Mouse (Mus musculus) hindbrain, embryonic 15.5 days (tissue): ENCODE measurements at regions not wholly inside any gene's neighbourhood (a gene's known extent, or its start where the extent isn't known, plus 50 kb on each side); places are given as distances from the start of the nearest gene placed in this dataset.

Experiments used
- ATAC-seq: fragments of 200-750 bp; cut with Nextera tagmentation; 2 replicates; pipeline ENCODE4 v1.8.0; 2017; ENCODE audit warnings: low read depth, moderate number of reproducible peaks, moderate TSS enrichment; ENCODE audit not compliant: low FRiP score
- H3K27ac ChIP-seq: fragments of 300-500 bp; sonication (generic); replicated peaks from 2 replicates; pipeline ENCODE4 v1.5.1; 2015; ENCODE audit warnings: mild to moderate bottlenecking, inconsistent platforms
- H3K27me3 ChIP-seq: fragments of 300-500 bp; sonication (generic); 2 replicates; pipeline ENCODE4 v1.6.1; 2015; ENCODE audit warnings: control low read depth, inconsistent platforms
- H3K36me3 ChIP-seq: fragments of 300-500 bp; sonication (generic); 2 replicates; pipeline ENCODE4 v1.6.1; 2015; ENCODE audit warnings: control low read depth, inconsistent platforms
- H3K4me1 ChIP-seq: fragments of 300-500 bp; sonication (generic); replicated peaks from 2 replicates; pipeline ENCODE4 v1.6.1; 2015; ENCODE audit warnings: control low read depth, inconsistent platforms
- H3K4me2 ChIP-seq: fragments of 300-500 bp; sonication (generic); 2 replicates; pipeline ENCODE4 v1.6.1; 2015; ENCODE audit warnings: moderate library complexity, mild to moderate bottlenecking, inconsistent platforms
- H3K4me3 ChIP-seq: fragments of 300-500 bp; sonication (generic); 2 replicates; pipeline ENCODE4 v1.5.1; 2015; ENCODE audit warnings: mild to moderate bottlenecking, inconsistent platforms
- H3K9ac ChIP-seq: fragments of 300-500 bp; sonication (generic); 2 replicates; pipeline ENCODE4 v1.6.1; 2015; ENCODE audit warnings: inconsistent platforms
- H3K9me3 ChIP-seq: fragments of 300-500 bp; sonication (generic); 2 replicates; pipeline ENCODE4 v1.6.1; 2016; ENCODE audit warnings: control low read depth, inconsistent platforms
- WGBS: fragments of 180-500 bp; shearing (Covaris S2); methylation state at CpG from one replicate; pipeline ENCODE4 v1.1.7; 2015; 5-methylcytosine and 5-hydroxymethylcytosine counted together

DNA sequence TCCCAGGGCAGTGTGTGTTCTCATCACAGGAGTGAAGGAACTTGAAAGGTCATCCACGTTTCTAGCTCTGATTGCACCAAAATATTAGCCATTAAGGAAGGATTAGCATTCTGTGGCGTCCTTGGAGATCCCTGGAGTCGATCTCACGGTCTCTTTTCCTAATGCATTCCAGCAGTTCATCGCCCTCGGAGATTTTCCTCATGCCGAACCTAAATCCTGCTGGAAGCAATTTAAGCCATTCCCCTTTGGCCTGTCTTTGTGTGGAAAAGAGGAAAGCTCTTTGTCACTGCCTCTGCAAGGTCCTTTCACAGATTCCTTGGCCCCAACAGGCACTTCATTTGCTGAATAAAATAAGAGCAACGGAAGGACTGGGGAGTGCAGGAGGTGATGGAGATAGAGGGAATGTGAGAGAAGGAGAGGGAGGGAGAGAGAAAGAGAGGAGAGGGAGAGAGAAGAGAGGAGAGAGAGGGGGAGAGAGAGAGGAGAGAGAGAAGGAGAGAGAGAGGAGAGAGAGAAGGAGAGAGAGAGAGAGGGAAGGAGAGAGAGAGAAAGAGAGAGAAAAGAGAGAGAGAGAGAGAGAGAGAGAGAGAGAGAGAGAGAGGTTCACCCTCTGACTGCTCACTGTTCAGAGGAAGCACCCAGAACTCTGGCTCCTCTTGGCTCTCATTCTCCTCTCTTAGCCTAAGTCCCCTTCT lies 177.2 kb upstream of the Zfp462 start:
- H3K4me3 ChIP-seq: no peak overlapping the region
- H3K36me3 ChIP-seq: no peaks in the 10 kb centered on the region
- ATAC-seq: no peak
- 22% methylated on average over 8 of the region's 8 CpGs for WGBS
- H3K27me3 ChIP-seq: no peaks in the 10 kb centered on the region
- H3K4me2 ChIP-seq: no peak overlapping the region
- no peaks in the 10 kb centered on the region for H3K9me3 ChIP-seq
- H3K9ac ChIP-seq: no peak overlapping the region
- H3K4me1 ChIP-seq: peaks cover 2% of the 10 kb centered on the region; the same call in 1 of the 2 replicates
- H3K27ac ChIP-seq: no peak overlapping the region

DNA sequence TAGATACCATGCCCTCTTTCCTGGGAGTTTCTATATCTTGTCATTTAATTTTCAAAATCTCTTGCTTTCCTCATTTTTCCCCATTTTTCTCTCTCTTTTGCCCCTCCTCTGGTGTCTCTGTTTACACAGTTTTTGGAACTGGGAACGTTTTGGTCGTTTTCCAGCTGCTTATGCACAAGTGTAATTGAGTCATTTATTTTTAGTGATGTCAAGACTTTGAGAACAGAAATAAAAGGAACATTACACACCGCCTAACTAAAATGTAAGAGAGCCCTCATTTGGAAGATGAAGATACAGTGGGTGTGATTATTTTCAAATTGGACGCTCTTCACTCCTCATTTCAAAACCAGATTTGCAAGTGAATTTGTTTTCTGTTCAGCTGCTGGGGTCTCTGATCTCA lies 176.0 kb upstream of the Zfp462 start:
- H3K4me1 ChIP-seq: peaks cover 2% of the 10 kb centered on the region; the same call in 1 of the 2 replicates
- no peaks in the 10 kb centered on the region for H3K9me3 ChIP-seq
- no peaks in the 10 kb centered on the region for H3K36me3 ChIP-seq
- no peak overlapping the region for H3K4me3 ChIP-seq
- no peak overlapping the region for H3K4me2 ChIP-seq
- no peak overlapping the region for H3K9ac ChIP-seq
- no peaks in the 10 kb centered on the region for H3K27me3 ChIP-seq
- WGBS: 52% methylated on average over 4 of the region's 4 CpGs
- H3K27ac ChIP-seq: no peak overlapping the region
- ATAC-seq: no peak

DNA sequence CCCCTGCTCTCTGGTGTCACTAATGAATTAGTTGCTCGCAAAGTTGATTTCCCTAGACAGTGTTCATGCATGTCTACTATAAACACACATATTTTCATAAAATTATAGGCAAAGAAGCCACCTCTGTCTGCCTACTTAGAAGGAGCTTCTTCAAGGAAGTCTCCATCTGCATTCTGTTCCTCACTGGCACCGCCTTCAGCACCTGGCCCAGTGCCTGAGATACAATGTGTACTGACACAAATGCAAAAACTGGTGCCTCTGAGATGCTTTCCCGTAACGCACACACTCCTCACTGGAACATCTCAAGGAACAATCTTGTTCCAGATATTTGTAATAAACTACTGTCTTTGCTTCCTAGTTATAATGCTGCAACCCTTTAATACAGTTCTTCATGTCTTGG lies 170.8 kb upstream of the Zfp462 start:
- H3K36me3 ChIP-seq: no peaks in the 10 kb centered on the region
- no peak overlapping the region for H3K4me3 ChIP-seq
- H3K4me2 ChIP-seq: no peak overlapping the region
- no peak for ATAC-seq
- H3K4me1 ChIP-seq: no peaks in the 10 kb centered on the region
- H3K27ac ChIP-seq: no peak overlapping the region
- no peaks in the 10 kb centered on the region for H3K9me3 ChIP-seq
- H3K9ac ChIP-seq: no peak overlapping the region
- WGBS: 84% methylated on average over 4 of the region's 4 CpGs
- H3K27me3 ChIP-seq: no peaks in the 10 kb centered on the region

DNA sequence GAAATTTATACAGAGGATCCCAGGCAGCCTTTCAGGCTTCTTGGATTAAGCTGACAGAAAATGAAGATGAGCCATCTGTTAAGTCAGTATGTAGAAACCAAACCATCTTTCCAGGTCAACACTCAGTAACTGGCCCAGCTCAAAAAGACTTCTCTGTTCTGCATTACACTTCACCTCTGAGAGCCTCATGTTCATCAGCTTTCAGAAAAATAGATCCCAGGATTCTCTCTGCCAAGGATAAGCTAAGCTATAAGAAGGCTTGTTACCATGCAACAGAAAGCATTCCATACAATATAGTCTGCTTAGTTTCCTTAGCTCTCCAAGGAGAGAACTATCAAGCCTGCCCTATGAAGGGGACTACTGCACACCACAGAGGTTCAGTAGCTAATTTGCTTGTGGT lies 170.1 kb upstream of the Zfp462 start:
- H3K4me2 ChIP-seq: no peak overlapping the region
- H3K4me1 ChIP-seq: no peaks in the 10 kb centered on the region
- H3K36me3 ChIP-seq: no peaks in the 10 kb centered on the region
- no peak overlapping the region for H3K27ac ChIP-seq
- H3K9ac ChIP-seq: no peak overlapping the region
- no peak overlapping the region for H3K4me3 ChIP-seq
- no peak for ATAC-seq
- H3K27me3 ChIP-seq: no peaks in the 10 kb centered on the region
- H3K9me3 ChIP-seq: no peaks in the 10 kb centered on the region

DNA sequence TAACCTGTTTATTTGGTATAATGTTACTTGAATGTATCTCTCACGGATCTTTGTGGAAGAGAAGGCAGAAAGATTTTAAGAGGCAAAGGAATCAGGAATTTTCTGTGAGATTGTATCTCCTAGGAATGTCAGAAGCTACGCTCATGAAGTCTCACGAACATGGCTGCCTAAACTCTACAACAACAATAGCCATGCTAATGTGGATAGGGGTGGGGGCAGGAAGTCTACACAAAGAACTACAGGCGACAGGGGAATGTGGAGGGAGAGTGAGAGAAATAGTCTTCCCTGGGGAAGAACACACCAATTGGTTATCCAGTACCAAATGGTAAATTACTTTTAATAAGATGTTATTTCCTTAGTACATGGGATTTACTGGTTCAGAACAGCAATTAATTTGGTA lies 164.3 kb upstream of the Zfp462 start:
- H3K36me3 ChIP-seq: no peaks in the 10 kb centered on the region
- no peaks in the 10 kb centered on the region for H3K4me1 ChIP-seq
- WGBS: 54% methylated on average over 4 of the region's 4 CpGs
- H3K9ac ChIP-seq: no peak overlapping the region
- H3K4me3 ChIP-seq: no peak overlapping the region
- no peak overlapping the region for H3K27ac ChIP-seq
- no peak overlapping the region for H3K4me2 ChIP-seq
- H3K27me3 ChIP-seq: no peaks in the 10 kb centered on the region
- no peaks in the 10 kb centered on the region for H3K9me3 ChIP-seq
- ATAC-seq: no peak

DNA sequence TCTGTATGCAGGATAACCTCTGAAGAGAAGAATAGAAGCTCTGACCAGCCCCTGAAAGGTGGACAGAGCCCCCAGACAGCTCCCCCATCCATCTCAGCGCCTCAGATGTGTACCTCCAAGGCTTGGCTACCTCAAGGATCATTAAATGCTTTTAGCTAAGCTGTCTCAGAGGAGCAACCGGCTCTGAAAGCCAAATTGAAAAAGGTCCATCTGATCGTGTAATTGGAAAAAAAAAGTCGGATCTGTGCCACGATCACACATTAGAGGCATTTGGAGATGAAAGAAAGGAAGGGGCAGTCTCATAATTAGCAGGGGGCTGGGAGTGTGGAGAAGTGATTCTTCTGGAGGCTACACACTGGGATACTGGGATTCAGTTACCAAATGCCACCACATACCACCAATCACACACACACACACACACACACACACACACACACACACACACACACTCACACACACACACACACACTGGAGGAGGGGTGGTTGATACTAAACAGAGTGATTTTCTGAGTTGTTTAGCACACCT lies 153.6 kb upstream of the Zfp462 start:
- no peak for ATAC-seq
- no peak overlapping the region for H3K4me3 ChIP-seq
- no peaks in the 10 kb centered on the region for H3K36me3 ChIP-seq
- H3K9ac ChIP-seq: no peak overlapping the region
- no peaks in the 10 kb centered on the region for H3K27me3 ChIP-seq
- 49% methylated on average over 5 of the region's 5 CpGs for WGBS
- H3K9me3 ChIP-seq: no peaks in the 10 kb centered on the region
- H3K4me2 ChIP-seq: no peak overlapping the region
- H3K27ac ChIP-seq: no peak overlapping the region
- 0 out of 2 replicates have a peak, but pooled peaks cover 3% of the 10 kb centered on the region for H3K4me1 ChIP-seq

DNA sequence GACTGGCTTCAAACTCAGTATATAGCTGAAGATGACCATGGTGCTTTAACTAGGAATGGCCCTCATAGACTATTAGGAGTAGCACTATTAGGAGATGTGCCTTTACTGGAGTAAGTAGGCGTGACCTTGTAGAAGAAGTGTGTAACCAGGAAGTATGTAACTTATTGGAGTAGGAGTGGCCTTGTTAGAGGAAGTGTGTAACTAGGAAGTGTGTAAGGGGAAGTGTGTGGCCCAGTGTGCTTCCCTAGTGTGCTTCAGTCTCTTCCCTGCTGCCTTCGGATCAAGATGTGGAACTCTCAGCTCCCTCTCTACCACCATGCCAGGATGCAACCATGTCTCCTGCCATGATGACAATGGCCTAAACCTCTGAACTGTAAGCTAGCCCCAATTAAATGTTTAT lies 151.0 kb upstream of the Zfp462 start:
- WGBS: 95% methylated on average over 2 of the region's 2 CpGs
- no peak for ATAC-seq
- no peaks in the 10 kb centered on the region for H3K36me3 ChIP-seq
- no peaks in the 10 kb centered on the region for H3K9me3 ChIP-seq
- H3K27ac ChIP-seq: no peak overlapping the region
- no peak overlapping the region for H3K4me2 ChIP-seq
- H3K9ac ChIP-seq: no peak overlapping the region
- no peaks in the 10 kb centered on the region for H3K27me3 ChIP-seq
- H3K4me1 ChIP-seq: 0 out of 2 replicates have a peak, but pooled peaks cover 3% of the 10 kb centered on the region
- no peak overlapping the region for H3K4me3 ChIP-seq

DNA sequence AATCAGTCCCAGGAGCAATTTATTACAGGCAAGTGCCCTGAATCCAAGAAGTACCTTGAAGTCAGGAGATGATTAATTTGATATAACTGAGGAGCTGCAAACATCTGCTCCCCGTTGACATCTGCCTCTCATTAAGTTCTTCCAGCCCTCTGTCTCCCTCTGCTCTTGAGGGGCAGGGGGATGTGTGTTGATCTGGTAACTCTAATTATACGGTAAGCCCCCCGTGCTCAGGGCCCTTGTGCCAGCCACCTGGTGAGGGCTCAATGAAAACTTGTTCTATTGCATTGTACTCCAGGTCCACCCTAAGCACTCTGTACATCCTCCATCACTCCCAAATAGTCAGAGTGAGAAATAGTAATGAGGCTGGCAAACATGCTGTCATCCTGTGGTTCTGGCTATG lies 149.6 kb upstream of the Zfp462 start:
- WGBS: 31% methylated on average over 3 of the region's 3 CpGs
- Histone ChIP-seq H3K4me3 (no peak overlapping the region), H3K36me3 (no peaks in the 10 kb centered on the region), H3K9ac (no peak overlapping the region), H3K9me3 (no peaks in the 10 kb centered on the region), H3K4me2 (no peak overlapping the region), H3K27ac (no peak overlapping the region), H3K4me1 (0 out of 2 replicates have a peak, but pooled peaks cover 3% of the 10 kb centered on the region), H3K27me3 (no peaks in the 10 kb centered on the region)
- ATAC-seq: no peak

DNA sequence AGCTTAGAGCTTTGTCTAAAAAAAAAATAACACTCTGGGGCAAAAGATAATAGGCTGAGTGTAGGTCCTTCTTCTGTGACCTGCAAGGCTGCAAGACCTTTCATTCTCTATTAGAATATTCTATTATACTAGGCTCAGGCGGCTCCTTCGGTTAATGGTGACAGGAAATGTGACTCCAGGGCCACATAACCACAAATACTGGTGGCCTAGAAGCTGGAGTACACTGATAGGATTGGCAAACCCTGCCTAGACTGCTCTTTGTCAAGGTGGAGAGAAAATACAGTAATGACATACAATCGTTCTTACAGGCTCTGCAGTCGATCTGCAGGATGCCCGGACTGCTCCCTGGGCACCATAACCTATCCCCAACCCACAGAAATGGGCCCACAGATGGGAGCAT lies 146.3 kb upstream of the Zfp462 start:
- Histone ChIP-seq H3K9me3 (no peaks in the 10 kb centered on the region), H3K9ac (no peak overlapping the region), H3K36me3 (no peaks in the 10 kb centered on the region), H3K27me3 (no peaks in the 10 kb centered on the region), H3K4me1 (no peaks in the 10 kb centered on the region), H3K4me3 (no peak overlapping the region), H3K4me2 (no peak overlapping the region), H3K27ac (no peak overlapping the region)
- no peak for ATAC-seq
- 84% methylated on average over 5 of the region's 5 CpGs for WGBS

DNA sequence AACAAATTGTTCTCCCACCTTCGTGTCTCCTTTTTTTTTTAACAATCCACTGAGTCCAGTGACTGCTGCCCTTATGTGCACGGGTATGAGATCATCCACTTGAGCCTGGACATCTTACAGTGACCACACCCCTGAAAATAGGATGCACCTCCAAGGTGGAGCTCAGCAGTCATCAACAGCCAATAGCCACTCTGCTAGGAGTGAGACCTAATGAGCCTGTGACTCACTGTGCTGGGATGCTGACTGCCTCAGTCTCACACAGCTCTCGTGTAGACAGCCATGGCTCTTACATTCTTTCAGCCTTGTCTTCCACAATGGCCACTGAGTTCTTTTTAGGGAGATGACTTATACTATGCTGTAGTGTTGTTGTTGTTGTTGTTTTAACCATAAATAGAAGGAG lies 133.7 kb upstream of the Zfp462 start:
- H3K4me3 ChIP-seq: no peak overlapping the region
- H3K27ac ChIP-seq: no peak overlapping the region
- no peaks in the 10 kb centered on the region for H3K4me1 ChIP-seq
- no peaks in the 10 kb centered on the region for H3K36me3 ChIP-seq
- 0 out of 2 replicates have a peak, but pooled peaks cover 3% of the 10 kb centered on the region for H3K27me3 ChIP-seq
- WGBS: 83% methylated on average over 3 of the region's 3 CpGs
- ATAC-seq: no peak
- H3K9ac ChIP-seq: no peak overlapping the region
- H3K4me2 ChIP-seq: no peak overlapping the region
- no peaks in the 10 kb centered on the region for H3K9me3 ChIP-seq

DNA sequence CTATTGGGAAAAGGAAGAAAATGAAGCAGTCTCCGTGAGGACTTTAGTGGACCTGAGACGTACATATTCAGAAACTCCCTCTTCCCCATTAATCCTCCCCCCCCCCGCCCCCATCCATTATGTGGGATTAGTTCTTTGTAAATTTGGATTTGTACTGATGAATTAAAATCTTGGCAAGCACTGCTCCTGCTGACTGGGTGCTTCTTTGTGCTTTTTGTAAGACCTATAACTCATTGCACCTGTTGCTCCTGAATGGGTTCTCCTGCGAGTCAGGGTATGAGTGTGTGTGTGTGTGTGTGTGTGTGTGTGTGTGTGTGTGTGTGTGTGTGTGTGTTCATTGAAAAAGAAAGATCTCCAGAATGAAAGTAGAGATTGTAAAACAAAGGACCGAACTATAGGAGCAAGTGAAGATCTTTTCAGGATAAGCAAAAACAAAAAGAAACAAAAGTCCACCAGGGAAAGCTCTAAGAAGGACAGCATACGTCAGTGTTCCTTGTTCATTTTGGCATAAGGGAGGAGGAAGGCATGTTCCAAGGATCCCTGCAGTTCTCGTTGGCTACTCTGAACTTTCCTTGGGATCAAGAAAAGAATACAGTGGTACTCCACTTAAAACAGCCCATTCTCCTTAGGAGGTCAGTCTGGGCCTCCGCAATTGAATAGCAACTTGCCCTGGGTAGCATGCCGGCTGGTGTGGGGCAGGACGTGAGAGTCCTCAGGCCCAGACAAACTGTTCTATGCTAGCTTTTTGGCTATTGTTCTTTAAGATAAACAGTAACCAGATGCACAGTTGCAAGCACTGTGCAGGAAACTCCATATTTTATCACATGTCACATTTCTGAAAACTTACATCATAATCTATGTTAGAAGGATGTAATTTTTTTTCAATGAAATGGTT lies 131.9 kb upstream of the Zfp462 start:
- H3K27ac ChIP-seq: no peak overlapping the region
- no peak overlapping the region for H3K4me3 ChIP-seq
- no peaks in the 10 kb centered on the region for H3K9me3 ChIP-seq
- no peak for ATAC-seq
- H3K36me3 ChIP-seq: no peaks in the 10 kb centered on the region
- H3K4me1 ChIP-seq: no peaks in the 10 kb centered on the region
- WGBS: 27% methylated on average over 10 of the region's 10 CpGs
- 0 out of 2 replicates have a peak, but pooled peaks cover 3% of the 10 kb centered on the region for H3K27me3 ChIP-seq
- H3K4me2 ChIP-seq: no peak overlapping the region
- H3K9ac ChIP-seq: no peak overlapping the region

DNA sequence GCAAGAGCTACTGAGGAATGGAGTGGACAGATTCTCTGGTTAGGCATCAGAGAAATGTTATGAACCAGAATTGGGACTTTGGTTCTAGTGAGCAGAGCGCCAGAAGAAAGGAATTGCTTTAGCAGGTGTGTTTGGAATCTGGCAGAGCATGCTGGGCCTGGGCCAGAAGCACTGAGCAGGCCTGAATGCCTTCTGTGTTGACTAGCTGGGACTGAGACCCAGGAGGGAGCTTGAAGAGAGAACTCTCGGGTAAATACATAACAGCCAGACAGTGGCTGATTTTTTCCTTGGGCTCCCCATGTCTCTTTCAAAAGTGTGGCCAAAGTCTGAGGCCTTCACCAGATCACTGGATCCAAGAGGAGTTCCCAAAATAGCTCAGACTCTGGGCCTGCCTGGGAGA lies 107.5 kb upstream of the Zfp462 start:
- Histone ChIP-seq H3K4me2 (no peak overlapping the region), H3K4me3 (no peak overlapping the region), H3K27ac (no peak overlapping the region), H3K9ac (no peak overlapping the region), H3K4me1 (peaks cover 8% of the 10 kb centered on the region; the same call in 1 of the 2 replicates), H3K27me3 (no peaks in the 10 kb centered on the region), H3K9me3 (no peaks in the 10 kb centered on the region), H3K36me3 (no peaks in the 10 kb centered on the region)
- WGBS: 66% methylated on average over 2 of the region's 2 CpGs
- no peak for ATAC-seq
